Mouse (Mus musculus) forelimb bud, embryonic 11.5 days (tissue): ENCODE measurements around the gene Afg1l.

Source experiments
- DNase-seq: peaks from one replicate; pipeline ENCODE4 v3.0.0-alpha.2; 2012; ENCODE audit warnings: low read depth, low spot score

Gene Afg1l

DNA sequence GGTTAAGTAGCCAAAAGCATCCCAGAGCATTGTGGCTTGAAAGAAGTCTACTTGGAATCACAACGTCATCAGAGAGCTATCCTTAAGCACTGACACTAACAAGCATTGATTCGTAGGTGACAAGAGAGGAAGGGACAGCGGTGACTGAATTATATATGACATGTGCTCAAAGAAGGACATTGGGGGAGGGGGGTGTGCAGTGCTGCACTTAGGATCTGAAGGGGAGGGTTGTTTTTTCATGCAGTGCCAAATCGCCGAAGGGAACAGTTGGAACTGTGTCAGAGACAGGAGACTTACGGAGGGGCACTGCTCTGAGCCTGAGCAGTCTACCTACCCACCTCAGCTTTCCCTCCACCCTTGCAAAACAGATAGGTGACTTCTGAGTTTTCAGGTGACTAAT is 94.7 kb downstream of the Afg1l start:
- no peak for DNase-seq

DNA sequence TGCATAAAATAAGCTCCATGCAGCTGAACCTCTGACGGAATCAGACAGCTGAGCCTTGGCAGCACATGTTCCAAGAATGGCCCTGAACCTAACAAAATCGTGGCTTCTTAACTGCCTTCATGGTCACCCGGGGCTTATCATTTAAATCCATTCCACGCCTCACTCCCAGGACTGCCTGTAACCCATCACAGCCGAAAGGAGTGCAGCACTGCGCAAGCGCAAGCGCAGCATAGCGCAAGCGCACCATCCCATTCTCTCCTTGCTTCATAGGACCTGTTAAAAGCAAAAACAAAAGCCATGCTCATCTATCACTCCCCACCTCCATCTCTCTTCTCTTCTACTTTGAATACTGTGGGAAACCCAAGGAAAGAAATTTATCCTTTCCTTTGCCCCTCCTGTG is 114.1 kb downstream of the Afg1l start:
- DNase-seq: no peak

DNA sequence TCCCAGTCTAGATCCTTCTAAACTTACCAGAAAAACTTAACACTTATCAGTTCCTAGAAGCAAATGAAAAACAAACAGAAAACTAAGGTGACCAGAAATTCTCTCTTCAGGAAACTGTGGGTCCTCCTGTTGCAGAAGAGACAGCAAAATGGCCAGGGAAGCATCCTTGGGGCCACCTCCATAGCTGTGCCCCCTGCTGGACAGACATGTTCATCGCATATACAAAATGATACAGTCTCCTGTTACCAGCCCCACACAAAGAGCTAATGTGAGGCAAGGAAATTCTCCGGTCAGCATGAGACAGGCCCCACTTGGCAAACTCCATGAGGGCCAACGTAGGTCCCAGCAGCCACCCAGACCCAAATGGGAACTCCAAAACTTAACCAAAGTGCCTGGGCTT is 122.4 kb downstream of the Afg1l start:
- DNase-seq: peak; percentile 17

DNA sequence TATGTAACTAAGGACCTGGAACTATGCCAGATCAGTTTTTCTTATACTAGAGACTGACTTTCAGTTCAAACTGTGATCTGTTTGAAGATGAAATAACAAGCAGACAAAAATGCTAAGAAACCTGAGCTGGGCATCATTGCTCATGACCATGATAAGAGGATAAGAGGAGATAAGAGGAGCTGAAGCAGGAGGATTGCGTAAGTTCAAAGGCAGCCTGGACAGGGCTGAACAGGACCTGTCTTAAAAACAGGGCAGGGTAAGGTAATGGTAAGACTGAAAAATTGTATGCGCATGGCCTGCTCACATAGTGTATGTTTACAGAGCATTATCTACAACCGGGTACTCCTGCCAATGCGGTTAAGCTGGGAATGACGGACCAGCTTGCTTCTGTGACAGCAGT is 130.4 kb downstream of the Afg1l start:
- no peak for DNase-seq

DNA sequence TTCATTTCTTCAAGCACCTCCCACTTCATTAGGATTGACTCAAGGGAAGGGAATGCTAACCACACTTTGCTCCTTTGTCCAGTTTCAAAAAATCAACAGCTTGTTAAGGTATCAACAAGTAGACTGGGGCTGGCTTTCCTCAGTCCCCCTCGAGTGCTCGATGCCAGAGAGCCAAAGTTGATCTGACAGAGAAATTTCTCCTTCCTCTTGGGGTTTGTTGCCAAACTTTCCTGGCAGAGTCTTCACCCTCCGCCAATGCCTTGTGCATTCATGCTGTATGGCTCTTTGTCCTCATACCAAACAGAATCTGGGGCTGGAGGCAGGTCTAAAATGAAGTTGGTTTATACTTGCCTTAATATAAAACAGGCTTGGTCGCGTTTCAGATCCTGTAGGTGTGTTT is 131.2 kb downstream of the Afg1l start:
- DNase-seq: peak; percentile 26

DNA sequence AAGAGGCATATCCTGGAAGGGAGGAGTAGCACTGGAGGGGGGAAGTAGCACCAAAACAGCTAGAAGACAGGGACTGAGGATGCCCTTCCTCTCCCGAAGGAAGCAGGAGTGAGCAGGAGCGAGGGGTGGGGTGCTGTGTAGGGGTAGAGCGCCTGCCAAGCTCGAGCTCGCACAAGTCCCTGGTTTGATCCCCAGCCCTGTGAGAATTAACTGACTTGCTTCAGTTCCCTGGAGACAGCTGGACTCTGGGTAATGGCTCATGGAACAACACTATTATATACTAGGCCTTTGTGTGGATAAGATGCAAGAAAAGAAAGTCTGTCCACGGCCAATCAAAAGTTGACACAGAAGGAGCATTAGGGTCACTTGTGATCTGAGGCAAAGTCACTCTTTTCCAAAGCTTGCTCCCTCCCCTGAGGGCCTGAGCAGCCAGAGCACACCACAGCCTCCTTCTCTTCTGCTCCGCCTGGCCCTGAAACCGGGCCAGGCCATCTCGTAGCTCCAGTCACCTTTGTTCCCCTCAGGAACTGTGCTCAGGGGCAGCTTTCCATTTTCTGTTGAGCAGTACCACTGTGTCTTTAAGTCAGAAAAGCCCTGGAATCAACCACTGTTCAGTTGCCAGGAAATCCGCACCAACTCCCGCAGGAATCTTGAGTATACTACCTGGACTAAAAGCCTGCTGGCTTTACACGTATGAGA is 132.0 kb downstream of the Afg1l start:
- no peak for DNase-seq

DNA sequence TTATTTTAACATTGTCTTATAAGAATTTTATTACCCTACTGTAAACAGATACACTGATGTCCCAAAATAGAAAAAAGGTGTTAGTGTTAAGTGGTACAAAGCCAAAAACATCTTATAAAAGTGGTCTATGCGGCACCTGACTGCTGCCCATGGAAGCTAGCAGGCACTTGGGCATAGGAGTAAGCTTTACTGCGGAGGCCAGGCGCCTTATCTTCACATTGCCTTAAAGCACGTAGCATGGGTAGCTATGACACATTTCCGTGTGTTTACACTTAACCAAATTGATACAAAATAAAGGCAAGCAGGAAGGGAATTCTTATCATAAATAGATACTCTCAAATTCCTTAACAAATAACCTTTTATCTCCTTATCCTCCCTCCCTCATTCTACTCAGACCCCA is 135.7 kb downstream of the Afg1l start:
- DNase-seq: no peak

DNA sequence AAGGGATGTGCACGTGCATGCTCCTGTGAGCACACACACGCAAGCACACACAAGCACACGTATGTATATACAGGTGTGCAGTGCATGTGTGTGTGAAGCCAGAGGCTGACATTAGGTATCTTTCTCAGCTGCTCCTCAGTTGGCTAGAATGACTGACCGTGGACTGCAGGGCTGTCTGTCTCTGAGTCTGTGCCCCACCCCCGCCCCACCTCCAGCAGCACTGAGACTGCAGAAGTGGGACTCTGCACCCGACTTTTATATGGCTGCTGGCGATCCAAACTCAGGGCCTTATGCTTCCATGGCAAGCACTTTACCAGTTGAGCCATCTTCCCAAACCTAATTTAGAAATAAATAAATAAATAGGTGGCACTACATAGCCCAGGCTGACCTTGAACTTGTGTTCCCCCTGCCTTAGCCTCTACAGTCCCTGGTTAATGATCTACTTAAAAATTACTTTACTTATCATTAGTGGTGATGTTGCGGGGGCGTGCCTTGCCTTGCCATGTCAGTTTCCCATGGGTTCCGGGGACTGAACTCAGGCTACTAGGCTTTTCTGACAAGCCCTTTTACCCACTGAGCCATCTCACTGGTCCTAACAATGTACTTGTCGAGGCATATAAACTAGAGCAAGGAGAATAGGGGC is 136.4 kb downstream of the Afg1l start:
- no peak for DNase-seq

DNA sequence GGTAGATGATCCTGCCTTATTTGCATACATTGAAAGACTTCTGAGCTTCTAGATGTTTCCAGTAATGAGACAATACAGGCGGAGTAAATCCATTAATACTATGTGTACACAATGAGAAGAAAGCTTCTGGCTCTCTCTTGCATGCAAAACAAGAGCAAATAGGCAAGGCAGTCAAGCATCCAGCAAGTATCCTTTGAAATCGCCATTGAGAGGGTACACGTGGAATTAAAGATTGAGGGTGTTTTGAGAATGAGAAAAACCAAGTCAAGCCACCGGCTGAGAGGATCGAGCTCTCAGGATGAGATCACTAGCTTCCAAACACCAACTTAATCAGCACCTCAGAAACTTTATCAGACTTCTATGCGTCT is 138.0 kb downstream of the Afg1l start:
- DNase-seq: no peak

DNA sequence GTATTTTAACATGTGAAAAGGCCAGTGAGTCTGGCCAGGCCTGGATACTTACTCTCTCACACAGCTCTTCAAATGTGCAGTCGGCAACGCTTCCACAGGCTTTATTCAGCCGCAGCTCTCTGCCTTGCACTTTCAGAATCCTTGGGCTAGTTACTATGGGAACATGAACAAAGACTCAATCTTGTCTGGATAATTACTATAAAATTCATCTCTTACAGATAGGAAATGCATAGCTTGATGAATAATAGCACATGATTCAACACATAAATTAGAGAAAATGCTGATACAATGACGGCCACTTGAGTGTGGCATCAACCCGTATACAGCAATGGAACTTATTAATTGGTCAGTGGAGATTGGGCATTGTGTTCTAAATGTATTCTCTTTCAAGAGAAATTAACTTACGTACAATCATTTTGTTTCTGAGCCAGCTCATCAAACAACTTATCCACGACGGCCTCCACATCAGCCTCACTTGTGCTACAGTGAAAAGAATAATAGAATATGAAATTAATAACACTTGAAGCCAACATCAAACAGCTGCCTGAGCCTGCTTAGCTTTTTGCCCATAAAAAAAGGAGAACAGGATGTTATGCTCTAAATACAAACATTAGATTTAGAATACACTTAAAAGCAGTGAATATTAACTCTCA is 138.5 kb downstream of the Afg1l start:
- DNase-seq: no peak

DNA sequence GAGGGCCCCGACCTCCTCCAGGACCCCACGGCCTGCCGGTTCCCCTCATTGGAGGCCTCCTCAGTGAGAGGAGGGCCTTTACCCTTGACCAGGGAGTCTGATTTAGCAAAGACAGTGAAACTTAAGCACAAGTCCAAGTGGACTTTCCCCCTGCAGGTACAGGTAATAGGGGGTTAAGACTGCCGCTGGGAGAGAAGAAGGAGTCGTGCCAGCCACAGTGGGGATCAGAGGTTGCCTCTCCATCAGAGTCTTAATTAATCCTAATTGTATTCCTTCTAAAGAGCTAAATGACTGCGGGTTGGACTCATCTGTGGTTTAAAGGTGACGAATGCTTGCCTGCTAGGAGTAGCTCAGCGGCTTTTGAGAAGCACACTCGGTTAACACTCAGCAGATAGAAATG is 139.9 kb downstream of the Afg1l start:
- no peak for DNase-seq

DNA sequence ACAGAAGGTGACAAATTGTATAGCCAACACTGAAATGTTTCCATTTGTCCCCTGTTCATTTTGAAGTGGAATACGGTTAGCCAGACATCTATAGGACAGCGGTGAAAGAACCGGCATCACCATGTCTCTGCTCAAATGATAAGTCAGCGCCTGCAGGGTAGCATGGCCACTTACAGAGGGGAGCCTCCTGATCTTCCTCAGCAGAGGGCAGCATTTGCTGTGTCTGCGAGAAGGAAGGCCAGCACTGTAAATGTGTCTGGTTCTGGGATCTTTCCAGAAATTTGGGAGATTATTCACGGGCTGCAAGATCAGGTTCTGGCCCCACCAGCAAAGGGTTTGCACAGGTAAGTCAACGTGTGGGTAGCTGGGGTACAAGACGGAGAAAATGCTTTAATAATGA is 150.8 kb downstream of the Afg1l start:
- peak; percentile 14 for DNase-seq

DNA sequence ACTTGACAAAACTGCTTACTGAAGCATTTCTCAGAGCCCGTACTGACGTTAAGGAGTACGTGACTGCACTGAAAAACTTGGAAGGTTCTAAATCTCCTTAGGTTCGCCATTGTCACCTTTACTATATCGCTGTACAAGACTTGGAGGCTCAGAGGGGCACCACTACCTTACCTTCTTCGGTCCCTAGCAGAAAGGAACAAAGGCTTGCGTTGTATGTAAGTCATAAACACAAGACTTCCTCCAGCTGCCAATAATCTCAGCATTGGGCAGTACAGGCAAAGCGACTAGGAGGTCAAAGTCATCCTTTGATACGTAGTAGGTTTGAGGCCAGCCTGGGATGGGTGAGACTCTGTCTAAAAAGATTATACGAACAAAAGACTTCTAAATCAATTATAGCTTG is 153.1 kb downstream of the Afg1l start:
- DNase-seq: no peak

DNA sequence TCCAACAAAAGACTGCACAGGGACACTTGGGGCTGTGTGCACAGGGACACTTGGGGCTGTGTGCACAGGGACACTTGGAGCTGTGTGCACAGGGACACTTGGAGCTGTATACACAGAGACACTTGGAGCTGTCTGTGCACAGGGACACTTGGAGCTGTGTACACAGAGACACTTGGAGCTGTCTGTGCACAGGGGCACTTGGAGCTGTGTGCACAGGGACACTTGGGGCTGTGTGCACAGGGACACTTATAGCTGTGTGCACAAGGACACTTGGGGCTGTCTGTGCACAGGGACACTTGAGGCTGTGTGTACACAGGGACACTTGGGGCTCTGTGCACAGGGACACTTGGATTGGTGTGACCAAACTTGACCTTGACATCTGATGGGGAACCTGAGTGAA is 154.4 kb downstream of the Afg1l start:
- DNase-seq: no peak

DNA sequence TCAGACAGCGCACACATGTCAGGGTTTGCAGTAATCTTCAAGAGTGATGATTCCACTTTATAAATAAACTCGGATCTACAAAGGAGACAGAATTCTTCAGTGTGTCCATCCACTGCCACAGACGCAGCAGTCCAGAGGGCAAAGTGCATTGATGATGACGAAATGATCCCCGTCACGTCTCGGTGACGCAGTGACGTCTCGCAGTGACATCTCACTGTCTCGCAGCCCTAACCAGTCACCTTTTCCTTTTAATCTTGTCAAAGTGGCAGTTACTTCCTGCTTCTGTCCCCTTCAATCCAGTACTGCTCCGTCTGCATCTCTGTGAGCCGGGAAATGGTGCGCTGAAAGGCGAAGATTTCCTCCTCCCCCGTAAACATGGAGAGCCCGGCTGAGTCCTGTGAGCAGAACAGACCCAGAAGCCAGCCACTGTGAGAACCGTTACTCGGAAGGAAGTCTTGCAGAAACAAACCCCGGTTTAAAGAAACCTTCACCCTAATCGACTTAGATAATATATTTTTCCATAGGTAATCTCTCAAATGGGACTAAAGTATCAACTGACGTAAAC is 165.1 kb downstream of the Afg1l start:
- no peak for DNase-seq

DNA sequence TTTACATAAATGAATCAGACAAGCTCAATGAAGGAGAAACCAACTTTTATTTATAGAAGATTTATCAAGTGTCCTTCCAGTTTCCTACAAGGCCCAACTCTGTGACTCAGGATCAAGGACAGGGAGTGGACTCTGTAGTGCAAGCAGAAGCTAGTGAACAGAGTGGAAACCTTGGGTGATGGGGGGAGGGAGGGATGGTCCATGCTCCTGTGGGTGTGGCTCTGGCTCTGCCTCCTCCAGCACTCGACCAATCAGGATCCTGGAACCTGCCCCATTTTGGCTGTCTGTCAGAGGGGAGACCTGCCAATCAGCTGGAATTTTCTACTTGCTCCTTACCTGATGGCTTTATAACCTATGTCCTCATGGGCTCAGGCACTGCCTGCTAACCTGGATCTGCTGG is 165.8 kb downstream of the Afg1l start:
- DNase-seq: no peak

DNA sequence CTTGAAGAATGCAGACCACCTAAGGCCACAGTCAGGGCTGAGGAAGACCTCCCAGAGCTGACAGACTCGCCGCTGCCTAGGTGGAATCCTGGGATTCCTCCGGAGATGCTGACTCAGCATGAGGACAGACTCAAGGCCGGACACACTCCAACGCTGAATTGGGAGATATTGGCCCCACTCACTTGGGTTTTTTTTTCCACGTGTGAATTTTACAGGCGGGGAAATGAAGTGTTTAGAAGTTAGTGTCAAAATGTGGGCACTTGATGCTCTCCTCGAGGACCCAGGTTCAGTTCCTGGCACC is 169.7 kb downstream of the Afg1l start:
- DNase-seq: no peak

DNA sequence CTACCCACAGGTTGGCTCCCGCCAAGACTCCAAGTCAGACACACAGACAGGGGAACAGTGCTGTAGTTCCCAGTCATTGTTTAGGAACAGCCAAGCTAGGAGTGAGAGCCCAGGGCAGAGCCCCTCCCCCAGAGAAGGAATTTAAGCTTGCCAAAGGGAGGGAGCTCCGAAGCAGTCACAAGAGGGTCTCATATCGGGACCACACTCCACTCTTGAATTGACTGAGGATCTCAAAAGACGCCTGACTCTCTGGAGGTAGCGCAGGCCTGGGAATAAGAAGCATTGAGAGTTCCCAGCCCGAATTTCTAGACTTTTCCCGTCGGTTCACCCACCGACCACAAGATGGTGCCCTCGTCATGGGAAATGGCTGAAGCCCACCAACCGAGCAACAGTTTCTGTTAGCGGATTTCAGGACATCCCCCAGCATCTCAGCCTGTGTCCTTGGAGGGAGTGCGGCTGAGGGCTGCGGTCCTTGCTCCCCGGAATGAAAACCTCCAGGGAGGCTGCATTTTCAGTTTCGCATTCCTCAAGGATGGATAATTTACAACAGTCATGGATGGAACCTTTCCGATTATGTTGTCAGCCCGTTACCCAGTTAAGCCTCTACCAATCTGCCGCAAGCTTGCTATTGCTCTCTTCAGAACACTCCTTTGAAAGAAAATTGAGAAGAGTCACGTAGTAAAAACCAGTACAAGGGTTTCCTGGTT is 170.2 kb downstream of the Afg1l start:
- peak; percentile 86 for DNase-seq

DNA sequence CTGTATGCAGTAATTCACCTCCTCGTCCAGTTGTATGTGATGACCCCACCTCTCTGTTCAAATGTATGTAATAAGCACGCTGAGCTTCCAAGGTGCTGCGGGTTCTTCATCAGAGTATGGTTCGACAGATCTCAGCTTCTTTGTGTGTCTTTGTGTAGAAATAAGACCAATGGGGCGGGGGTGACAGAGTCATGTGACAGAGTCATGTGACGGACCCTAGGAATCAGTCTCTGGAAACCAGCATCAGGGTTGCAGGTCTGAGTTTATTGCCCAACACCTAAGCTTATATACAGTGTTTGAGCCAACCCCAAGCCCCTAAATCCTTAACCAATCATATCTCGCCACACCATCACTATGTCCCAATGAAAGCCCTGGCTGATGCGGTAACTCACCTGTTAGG is 171.9 kb downstream of the Afg1l start:
- no peak for DNase-seq

DNA sequence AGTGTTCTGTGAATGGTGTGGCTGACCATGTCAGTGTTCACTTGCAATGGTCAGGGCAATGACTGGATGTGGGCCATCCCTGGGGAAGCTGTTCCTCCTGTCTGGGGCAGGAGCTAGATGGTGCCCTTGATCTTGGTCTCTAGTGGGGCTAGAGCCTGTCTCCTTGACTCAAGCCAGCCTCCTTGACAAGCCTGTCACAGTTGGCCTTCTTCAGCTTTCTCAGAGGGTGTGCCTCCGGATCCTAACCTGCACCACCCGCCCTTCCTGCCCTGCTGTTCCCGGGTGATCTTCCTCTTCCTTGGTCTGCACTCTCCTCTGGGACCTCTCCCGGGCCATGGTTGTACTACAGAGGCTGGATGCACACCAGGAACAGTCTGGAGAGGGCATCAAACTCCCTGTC is 177.6 kb downstream of the Afg1l start:
- DNase-seq: no peak

DNA sequence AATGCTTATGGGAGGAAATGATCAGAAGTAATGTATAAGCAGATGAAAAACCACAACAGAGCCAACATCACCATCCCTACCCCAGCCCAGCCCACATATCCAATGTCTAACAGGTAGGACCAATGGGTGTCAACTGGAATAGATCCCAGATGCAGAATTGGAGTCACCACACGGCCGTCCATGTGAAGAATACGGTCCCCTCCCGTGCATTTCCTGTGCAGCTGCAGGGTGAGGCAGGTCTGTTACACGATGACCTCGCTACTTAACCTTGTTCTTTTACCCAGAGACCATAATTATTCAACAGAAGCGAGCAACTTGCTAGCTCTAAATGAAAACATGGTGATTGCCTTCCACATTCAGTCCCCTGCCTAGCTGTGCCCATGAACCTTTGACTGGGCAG is 178.4 kb downstream of the Afg1l start:
- DNase-seq: peak; percentile 28

DNA sequence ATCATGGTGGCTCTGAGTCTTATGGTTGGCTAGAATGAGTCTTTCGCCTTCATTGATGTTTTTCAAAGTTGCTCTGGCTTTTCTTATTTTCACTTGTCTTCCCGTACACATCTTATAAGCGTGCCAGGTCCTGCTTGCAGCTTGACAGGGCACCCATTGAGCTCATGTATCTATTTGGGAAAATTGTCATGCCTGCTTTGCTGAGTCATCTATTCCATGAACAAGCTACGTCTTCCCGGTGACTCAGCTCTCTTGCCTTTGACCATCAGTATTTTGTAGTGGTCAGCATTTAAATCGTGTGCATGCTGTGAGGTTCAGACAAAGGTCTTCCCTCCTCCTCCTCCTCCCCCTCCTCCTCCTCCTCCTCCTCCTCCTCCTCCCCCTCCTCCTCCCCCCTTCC is 178.9 kb downstream of the Afg1l start:
- DNase-seq: no peak

DNA sequence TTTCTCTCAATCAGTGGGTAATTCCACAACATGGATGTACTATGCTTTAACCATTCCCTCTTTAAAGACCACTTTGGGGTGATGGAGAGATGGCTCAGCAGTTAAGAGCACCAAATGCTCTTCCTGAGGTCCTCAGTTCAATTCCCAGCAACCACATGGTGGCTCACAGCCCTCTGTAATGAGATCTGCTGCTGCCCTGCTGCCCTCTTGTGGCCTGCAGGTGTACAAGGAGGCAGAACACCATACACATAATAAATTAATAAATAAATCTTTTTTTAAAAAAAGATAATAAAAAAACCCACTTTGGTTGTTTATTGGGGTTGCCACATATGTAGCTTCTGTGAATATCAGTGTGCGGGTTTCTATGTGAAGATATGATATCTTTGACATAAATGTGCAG is 180.4 kb downstream of the Afg1l start:
- no peak for DNase-seq
